Mouse (Mus musculus): Measurements from ENCODE around the gene Zfp512b. TPM values are rescaled to one million over a fixed set of nuclear protein-coding genes. Genes with fewer than 3 reads are reported as not detected.

Gene Zfp512b
- total RNA-seq (2021) = 100 to 1,000 TPM in 1 of 2 experiments, 10 to 100 TPM in 1; 70.6 to 105 TPM

GRCm38 (mm10) chr2:181592231-181593041, at the start of gene Zfp512b:
Zfp512b (minus strand) TSS chr2:181592803.
- DNase-seq (ENCODE audit: low spot score in 2 of 2) = peak; percentile 72 to 83

GRCm38 (mm10) chr2:181635865-181636264, 43.3 kb upstream of the Zfp512b start:
- no peak for DNase-seq (ENCODE audit: low spot score in 2 of 2)
- intact Hi-C loops (cut with DNase I) = no loop called here

More at GRCm38 (mm10) chr2:181592231-181593041, at the start of gene Zfp512b:
- intact Hi-C loops (cut with DNase I) = loop anchor here (1.0 kb wide), 1 partner anchor 72 kb away; the partner anchor contains the start of gene Dnajc5

GRCm38 (mm10) chr2:181632624-181633023, 40.0 kb upstream of the Zfp512b start:
- DNase-seq (ENCODE audit: low spot score in 2 of 2) = no peak
- intact Hi-C loops (cut with DNase I) = no loop called here

GRCm38 (mm10) chr2:181628471-181628870, 35.9 kb upstream of the Zfp512b start:
- DNase-seq (ENCODE audit: low spot score in 2 of 2) = no peak
- intact Hi-C loops (cut with DNase I) = no loop called here

GRCm38 (mm10) chr2:181623401-181623800, 30.8 kb upstream of the Zfp512b start:
- intact Hi-C loops (cut with DNase I) = no loop called here
- no peak for DNase-seq (ENCODE audit: low spot score in 2 of 2)

- no peak for DNase-seq (ENCODE audit: low spot score in 2 of 2)
- intact Hi-C loops (cut with DNase I) = no loop called here
Observed at GRCm38 (mm10) chr2:181618761-181619495, 26.3 kb upstream of the Zfp512b start.

- no peak for DNase-seq (ENCODE audit: low spot score in 2 of 2)
- intact Hi-C loops (cut with DNase I) = no loop called here
Observed at GRCm38 (mm10) chr2:181602367-181602766, 9.8 kb upstream of the Zfp512b start.

GRCm38 (mm10) chr2:181601751-181602145, 9.1 kb upstream of the Zfp512b start:
- DNase-seq (ENCODE audit: low spot score in 2 of 2) = no peak
- intact Hi-C loops (cut with DNase I) = no loop called here

GRCm38 (mm10) chr2:181600828-181601750, 8.5 kb upstream of the Zfp512b start:
- intact Hi-C loops (cut with DNase I) = no loop called here
- peak; percentile 97 for DNase-seq (ENCODE audit: low spot score in 2 of 2)

- intact Hi-C loops (cut with DNase I) = no loop called here
- DNase-seq (ENCODE audit: low spot score in 2 of 2) = peak in 1 of 2 experiments; percentile 17
Observed at GRCm38 (mm10) chr2:181600226-181600758, 7.7 kb upstream of the Zfp512b start.

GRCm38 (mm10) chr2:181598454-181599351, 6.1 kb upstream of the Zfp512b start, which contains the start of gene Samd10:
Samd10 (minus strand) TSS chr2:181599212.
- intact Hi-C loops (cut with DNase I) = loop anchor here (5.0 kb wide), 1 partner anchor 186 kb away; no protein-coding TSS in a partner anchor
- DNase-seq (ENCODE audit: low spot score in 2 of 2) = peak; percentile 73 to 80

- intact Hi-C loops (cut with DNase I) = loop anchor here (5.0 kb wide), 1 partner anchor 185 kb away; no protein-coding TSS in a partner anchor
Observed at GRCm38 (mm10) chr2:181597378-181598061, 4.9 kb upstream of the Zfp512b start.

GRCm38 (mm10) chr2:181596221-181596960, 3.8 kb upstream of the Zfp512b start:
- no peak for DNase-seq (ENCODE audit: low spot score in 2 of 2)
- intact Hi-C loops (cut with DNase I) = loop anchor here (5.0 kb wide), 1 partner anchor 184 kb away; no protein-coding TSS in a partner anchor

More at GRCm38 (mm10) chr2:181597378-181598061, 4.9 kb upstream of the Zfp512b start:
- no peak for DNase-seq (ENCODE audit: low spot score in 2 of 2)

GRCm38 (mm10) chr2:181594946-181595696, 2.5 kb upstream of the Zfp512b start:
- intact Hi-C loops (cut with DNase I) = loop anchor here (5.0 kb wide), 1 partner anchor 183 kb away; no protein-coding TSS in a partner anchor
- DNase-seq (ENCODE audit: low spot score in 2 of 2) = peak in 1 of 2 experiments; percentile 29

- intact Hi-C loops (cut with DNase I) = no loop called here
- DNase-seq (ENCODE audit: low spot score in 2 of 2) = no peak
Observed at GRCm38 (mm10) chr2:181593937-181594336, 1.3 kb upstream of the Zfp512b start.

GRCm38 (mm10) chr2:181593042-181593421, 429 bp upstream of the Zfp512b start:
- DNase-seq (ENCODE audit: low spot score in 2 of 2) = no peak
- intact Hi-C loops (cut with DNase I) = no loop called here
